Mouse (Mus musculus) urinary bladder, postnatal 4 days (tissue): Measurements from ENCODE around the gene Dcaf7.

ENCODE experiments used
- DNase-seq, 2 experiments: peaks; one replicate each; pipeline ENCODE4 v3.0.0; 2021 to 2022; ENCODE audit warnings: low spot score in 2 of 2

The Dcaf7 gene

GRCm38 (mm10) chr11:106045256-106045655 lies 8.6 kb downstream of the Dcaf7 start:
- no peak for DNase-seq

- DNase-seq, result no peak
Observed at GRCm38 (mm10) chr11:106045780-106046179, 9.1 kb downstream of the Dcaf7 start.

DNA sequence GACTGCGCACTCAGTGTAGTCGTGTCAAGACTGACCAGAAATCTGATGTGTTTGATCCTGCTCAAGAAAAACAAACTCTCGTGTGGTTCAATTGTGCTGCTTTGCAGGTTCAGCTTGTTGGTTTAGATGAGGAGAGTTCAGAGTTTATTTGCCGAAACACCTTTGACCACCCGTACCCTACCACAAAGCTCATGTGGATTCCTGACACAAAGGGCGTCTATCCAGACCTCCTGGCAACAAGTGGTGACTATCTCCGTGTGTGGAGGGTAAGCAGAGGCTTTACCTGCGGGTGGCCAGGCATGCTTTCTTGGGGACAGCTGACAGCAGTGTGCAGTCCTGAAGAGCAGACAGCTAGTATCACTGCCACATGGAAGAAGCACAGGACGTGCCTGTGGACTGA lies 9.9 kb downstream of the Dcaf7 start:
- no peak for DNase-seq

- DNase-seq, result no peak
Observed at GRCm38 (mm10) chr11:106053921-106054320, 17.2 kb downstream of the Dcaf7 start.

DNA sequence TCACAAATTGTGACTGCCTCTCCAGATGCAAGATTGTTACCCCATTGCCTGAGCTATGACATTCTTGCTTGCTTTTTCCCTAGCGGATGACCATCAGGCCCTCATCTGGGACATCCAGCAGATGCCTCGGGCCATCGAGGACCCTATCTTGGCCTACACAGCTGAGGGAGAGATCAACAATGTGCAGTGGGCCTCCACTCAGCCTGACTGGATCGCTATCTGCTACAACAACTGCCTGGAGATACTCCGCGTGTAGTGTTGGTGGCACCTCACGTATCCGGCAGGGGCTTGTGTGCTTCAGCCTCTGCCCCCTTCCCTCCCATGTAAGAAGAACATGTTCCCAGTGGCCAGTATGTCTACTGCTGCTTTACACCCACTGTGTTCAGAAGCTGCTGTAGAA lies 17.9 kb downstream of the Dcaf7 start:
- no peak for DNase-seq

DNA sequence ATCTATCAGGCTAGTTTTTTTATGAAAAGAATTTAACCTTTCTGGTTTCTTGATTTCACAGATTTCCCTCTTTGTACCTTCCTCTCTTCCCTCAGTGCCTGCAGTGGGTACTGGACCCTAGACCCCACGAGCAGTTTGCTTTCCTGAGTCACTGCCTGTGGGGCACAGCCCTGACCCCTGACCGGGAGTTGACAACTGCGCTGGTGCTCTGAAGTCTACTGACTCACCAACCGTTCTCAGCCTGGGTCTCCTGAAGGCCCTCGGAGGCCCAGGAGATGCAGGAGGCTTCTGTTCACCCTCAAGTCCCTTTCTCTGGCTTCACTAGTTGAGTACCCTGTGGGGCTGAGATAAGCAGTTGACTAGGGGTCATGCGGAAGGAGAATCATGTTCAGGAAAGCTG lies 18.7 kb downstream of the Dcaf7 start:
- DNase-seq, result no peak

DNA sequence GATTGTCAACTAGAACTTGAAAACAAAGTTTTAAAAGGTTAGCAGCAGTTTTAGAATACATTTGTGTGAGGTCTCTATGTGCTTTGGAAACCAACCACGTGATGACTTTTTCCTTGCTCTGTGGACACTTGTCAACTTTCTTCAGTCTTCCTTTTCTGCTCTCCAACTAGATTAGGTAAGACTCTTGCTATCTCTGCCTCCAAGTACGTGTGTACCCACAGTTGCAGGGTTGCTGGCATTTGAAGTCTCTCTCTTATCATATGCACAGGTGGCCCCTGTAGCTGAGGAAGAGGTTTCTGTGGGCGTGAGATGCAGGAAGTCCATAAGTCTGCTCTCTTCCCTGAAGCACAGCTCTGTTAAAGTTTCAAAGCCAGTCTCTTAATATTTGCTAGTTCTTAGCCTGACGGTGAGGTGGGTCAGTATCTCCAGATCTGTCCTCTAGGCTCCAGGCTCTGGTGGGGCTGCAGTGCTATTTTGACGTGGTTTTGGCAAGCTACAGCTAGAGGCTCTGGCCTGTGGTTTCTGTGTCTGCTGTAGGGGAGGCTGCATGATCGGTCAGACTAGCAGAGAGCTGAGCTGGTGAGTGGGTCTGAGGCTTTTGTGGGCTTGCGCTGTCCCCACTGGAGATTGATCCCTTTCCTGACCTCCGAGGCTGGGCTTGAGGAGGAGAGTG lies 20.3 kb downstream of the Dcaf7 start:
- DNase-seq, result no peak

DNA sequence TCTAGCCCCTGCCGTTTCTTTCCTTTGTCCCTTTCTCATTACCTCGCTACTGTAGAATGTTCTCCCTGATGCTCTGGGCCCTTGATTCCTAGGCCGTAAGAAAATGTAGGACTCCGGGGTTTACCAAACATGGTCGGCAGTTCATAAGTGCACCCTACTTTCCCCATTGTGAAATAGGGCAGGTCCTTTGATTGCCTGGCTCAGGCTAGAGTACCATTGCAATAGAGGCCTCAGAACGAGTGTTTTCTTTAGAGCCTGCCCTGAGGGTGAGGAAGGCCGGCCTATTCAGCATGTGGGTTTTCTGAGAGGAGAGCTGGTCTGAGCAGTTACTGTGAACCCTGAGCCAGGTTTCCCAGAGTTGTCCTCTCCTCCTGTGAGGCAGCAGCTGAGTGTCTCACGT lies 21.3 kb downstream of the Dcaf7 start:
- no peak for DNase-seq

GRCm38 (mm10) chr11:106060549-106060948 lies 23.9 kb downstream of the Dcaf7 start:
- DNase-seq, result no peak

GRCm38 (mm10) chr11:106061311-106061710 lies 24.6 kb downstream of the Dcaf7 start:
- no peak for DNase-seq

DNA sequence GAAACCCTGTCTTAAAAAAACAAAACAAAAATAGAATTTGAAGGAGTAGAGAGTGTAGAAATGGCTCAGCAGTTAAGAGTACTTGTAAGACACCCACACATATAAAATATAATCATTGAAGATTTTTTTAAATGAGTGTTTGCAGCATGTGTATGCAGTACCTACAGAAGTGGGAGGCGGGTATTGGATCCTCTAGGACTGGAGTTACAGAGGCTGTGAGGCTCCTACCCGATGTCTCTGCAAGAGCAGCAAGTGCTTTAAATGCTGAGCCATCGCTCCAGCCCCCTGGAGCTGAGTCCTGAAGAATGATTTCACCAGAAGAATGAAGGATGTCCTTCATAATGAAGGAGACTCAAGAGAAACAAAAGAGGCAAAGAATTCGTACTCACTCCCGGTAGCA lies 27.1 kb downstream of the Dcaf7 start:
- no peak for DNase-seq

DNA sequence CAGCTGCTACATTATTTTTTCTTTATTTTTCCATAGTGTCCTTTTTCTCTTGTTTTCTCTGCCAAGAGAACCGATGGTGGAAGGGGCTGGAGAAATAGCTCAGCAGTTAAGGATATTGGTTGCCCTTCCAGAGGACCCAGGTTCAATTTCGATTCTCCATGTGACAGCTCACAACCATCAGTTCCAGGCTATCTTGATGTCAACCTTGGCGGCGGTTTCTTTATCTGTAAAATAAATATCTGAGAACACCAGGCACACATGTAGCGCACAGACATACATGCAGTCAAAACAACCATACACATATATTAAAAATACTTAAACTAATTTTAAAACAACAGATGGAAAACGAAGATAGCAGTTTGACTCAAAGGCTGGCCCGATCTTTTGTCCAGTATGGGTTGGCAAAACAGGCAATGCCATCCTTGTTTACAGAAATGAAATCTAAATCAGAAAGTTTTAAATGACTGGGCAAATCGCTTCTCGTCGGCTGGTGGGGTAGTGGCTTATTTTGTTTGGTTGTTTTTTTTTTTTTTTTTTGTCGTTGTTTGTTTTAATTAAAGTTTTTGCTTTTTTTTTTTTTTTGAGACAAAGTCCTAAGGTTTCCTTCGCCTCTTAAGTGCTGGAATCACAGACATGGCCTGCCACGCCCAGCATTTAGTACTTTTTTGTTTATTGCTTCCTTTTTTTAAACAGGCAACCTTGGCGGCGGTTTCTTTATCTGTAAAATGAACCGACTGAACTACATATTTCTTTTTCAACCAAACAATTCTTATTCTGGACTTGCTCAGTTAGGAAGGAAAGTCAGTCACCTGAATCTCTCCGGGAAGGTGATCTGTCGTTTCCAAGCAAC lies 28.6 kb downstream of the Dcaf7 start:
- no peak for DNase-seq

DNA sequence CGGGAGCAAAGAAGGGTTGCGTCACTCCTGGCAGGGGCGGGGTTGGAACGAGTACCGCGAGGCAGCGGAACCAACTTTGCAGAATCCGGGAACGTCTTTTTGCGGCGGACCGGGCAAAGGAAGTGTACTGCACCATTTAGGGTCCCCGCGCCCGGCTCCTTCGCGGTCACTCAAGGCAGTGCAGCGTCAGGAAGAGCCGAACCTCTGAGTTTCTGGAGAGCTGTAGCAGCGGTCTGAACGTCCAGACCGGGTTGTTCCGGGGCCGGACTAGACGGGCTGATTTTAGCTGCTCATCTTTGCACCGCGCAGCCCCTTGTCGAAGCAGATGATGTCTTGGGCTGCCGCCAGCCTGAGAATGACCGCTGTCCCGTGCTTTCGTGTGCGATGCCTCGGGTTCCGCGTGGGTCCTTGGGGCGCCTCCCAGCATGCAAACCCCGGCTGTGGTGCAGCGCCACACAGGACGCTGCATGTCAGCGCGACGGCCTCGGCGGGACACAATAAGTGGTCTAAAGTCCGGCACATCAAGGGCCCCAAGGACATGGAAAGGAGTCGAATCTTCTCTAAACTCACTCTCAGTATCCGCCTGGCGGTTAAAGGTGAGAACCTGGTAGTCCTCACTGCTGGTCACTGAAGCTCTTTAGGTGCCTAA lies 29.4 kb downstream of the Dcaf7 start, which contains the start of gene Taco1:
Gene Taco1 (plus strand): TSS at position 139 of the 649 bp plus-strand sequence.
- peak; percentile 86 to 95 for DNase-seq

GRCm38 (mm10) chr11:106066616-106067015 lies 29.9 kb downstream of the Dcaf7 start:
- peak; percentile 28 to 87 for DNase-seq

DNA sequence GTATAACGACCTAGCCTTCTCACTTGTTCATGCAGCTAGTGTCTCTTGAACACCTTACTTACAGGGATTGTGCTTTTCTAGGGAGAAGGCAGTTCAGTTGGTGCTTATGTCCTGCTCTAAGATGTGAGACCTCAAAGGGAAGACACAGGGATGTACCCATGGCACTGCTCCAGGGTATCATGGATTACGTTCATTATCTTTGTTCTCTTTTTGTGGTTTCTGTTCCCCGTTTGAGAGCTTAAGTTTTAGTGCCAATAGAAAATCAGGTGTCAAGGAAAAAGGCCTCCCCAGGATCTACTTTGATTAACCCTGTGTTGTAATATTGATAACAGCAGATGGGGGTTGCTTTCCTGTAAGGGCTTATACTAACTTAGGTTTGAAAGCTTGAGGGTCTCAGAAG lies 37.1 kb downstream of the Dcaf7 start:
- no peak for DNase-seq

DNA sequence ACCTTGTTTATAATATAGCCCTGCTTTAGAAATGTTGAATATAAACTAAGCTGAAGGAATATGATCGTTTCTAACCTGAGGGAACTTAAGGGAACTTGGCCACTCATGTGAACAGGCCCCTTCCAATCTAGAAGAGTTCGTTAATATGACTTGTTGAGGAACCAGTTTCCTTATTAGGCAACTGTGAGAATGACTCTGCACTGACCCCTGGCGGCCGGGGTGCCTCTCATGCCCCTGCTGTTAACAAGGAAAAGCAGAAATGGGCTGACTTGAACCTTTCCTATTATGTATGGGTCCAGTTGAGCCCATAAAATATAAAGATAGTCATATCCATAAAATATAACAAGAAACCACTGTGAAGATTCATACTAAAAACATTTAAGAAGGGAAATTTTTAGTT lies 39.6 kb downstream of the Dcaf7 start:
- peak; percentile 33 to 70 for DNase-seq

- peak; percentile 98 to 99 for DNase-seq
Observed at GRCm38 (mm10) chr11:106083708-106084701, 47.3 kb downstream of the Dcaf7 start, which contains the start of gene Map3k3. TSS of gene Map3k3 (plus strand) at chr11:106084613.

DNA sequence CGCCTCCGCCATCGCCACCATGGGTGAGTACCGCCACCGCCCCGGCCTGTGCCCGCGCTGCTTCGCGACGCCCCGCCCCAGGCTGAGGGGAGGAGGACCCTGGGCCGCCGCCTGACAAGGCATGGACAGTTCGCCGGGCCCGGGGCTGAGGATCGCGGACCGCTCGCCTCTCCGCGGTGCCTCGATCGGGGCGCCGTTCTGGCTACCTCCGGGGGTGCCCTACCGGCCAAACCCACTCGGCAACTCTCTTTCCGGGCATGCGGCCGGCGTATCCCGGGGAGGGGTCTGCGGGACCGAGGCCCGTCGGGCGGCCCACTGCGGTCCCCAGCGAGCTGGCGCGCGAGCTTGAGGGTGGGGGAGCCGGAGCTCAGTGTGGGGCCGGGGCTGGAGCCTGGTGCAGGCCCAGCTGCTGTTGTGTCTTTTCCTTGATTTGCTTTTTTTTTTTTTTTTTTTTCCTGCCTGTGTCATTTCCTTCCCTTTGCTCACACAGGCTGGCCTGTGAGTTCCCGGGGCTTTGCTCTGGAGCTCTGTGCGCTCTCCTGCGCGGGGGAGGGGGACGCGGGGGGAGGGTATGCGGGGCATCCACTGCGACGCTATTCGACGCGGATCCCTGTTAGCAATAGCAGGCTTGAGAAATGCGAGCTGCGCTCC lies 48.4 kb downstream of the Dcaf7 start:
- peak; percentile 75 to 78 for DNase-seq

- DNase-seq, result no peak
Observed at GRCm38 (mm10) chr11:106098223-106098622, 61.6 kb downstream of the Dcaf7 start.

DNA sequence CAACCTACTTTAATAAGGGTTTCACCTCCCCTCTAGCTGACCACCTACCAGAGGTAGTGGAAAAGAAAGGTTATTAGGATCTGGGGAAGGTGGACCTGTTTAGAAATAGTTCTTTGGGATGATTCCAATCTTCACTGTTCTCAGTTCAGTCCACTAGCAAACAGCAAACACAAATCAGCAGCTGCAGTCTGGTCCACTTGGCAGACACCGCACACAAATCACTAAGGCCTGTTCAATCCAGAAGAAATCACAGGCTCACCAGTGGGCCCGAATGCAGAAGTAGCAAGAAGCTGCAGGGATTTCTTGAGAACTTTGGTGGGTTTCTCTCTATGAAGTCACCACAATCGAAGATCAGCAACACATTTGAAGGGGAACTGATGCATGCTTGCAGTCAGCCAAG lies 66.2 kb downstream of the Dcaf7 start:
- DNase-seq, result no peak
